Mouse (Mus musculus) kidney, postnatal 0 days (tissue): ENCODE measurements at regions not wholly inside any gene's neighbourhood (a gene's known extent, or its start where the extent isn't known, plus 50 kb on each side); places are given as distances from the start of the nearest gene placed in this dataset.

Experiments
- ATAC-seq: fragments of 200-750 bp; cut with Nextera tagmentation; replicated peaks from 2 replicates; pipeline ENCODE4 v1.8.0; 2017; ENCODE audit warnings: low read depth, moderate number of reproducible peaks, moderate TSS enrichment, moderate library complexity; ENCODE audit not compliant: low FRiP score
- DNase-seq: peaks from one replicate; pipeline ENCODE4 v3.0.0-alpha.2; 2016; ENCODE audit warnings: low spot score
- H3K27ac ChIP-seq: fragments of 300-500 bp; sonication (generic); 2 replicates; pipeline ENCODE4 v1.5.1; 2014; ENCODE audit warnings: mild to moderate bottlenecking
- H3K27me3 ChIP-seq: fragments of 300-500 bp; sonication (generic); 2 replicates; pipeline ENCODE4 v1.6.1; 2014; ENCODE audit warnings: low read length, mixed read lengths; ENCODE audit not compliant: insufficient read depth
- H3K36me3 ChIP-seq: fragments of 300-500 bp; sonication (generic); 2 replicates; pipeline ENCODE4 v1.6.1; 2014; ENCODE audit warnings: low read length, mixed read lengths; ENCODE audit not compliant: insufficient read depth
- H3K4me1 ChIP-seq: fragments of 300-500 bp; sonication (generic); replicated peaks from 2 replicates; pipeline ENCODE4 v1.6.1; 2014; ENCODE audit warnings: antibody characterized with exemption, low read length, mixed read lengths; ENCODE audit not compliant: insufficient read depth
- H3K4me2 ChIP-seq: fragments of 300-500 bp; sonication (generic); 2 replicates; pipeline ENCODE4 v1.6.1; 2014; ENCODE audit warnings: mild to moderate bottlenecking, low read length, moderate library complexity, mixed read lengths
- H3K4me3 ChIP-seq: fragments of 300-500 bp; sonication (generic); replicated peaks from 2 replicates; pipeline ENCODE4 v1.5.1; 2014; ENCODE audit warnings: low read depth, low read length
- H3K9ac ChIP-seq: fragments of 300-500 bp; sonication (generic); 2 replicates; pipeline ENCODE4 v1.6.1; 2014; ENCODE audit warnings: low read depth, low read length
- H3K9me3 ChIP-seq: fragments of 300-500 bp; sonication (generic); replicated peaks from 2 replicates; pipeline ENCODE4 v1.6.1; 2016; ENCODE audit warnings: low read length, inconsistent platforms, mixed read lengths
- CTCF ChIP-seq: IDR thresholded peaks from 2 replicates; pipeline ENCODE4 v1.5.1; 2016; ENCODE audit warnings: antibody characterized with exemption, low read depth, mild to moderate bottlenecking, moderate library complexity
- WGBS: fragments of 180-500 bp; shearing (Covaris S2); extraction: QIAGEN DNeasy Blood & Tissue Kit; methylation state at CpG from one replicate; pipeline ENCODE4 v1.1.7; 2014; 5-methylcytosine and 5-hydroxymethylcytosine counted together

- DNase-seq = no peak
- Histone ChIP-seq H3K9me3 (no peaks in the 10 kb centered on the region), H3K4me2 (no peak overlapping the region), H3K9ac (no peak overlapping the region), H3K4me1 (no peaks in the 10 kb centered on the region), H3K27me3 (no peaks in the 10 kb centered on the region), H3K4me3 (no peak overlapping the region), H3K27ac (no peak overlapping the region), H3K36me3 (no peaks in the 10 kb centered on the region)
- ATAC-seq = no peak
- TF ChIP-seq CTCF = no peak
- 81% methylated on average over 3 of the region's 3 CpGs for WGBS
Measured at GRCm38 (mm10) chr14:61783206-61783605, 175.9 kb downstream of the Kcnrg start.

- H3K4me2 ChIP-seq = no peak overlapping the region
- ATAC-seq (no peak), DNase-seq (no peak)
- no peaks in the 10 kb centered on the region for H3K27me3 ChIP-seq
- no peaks in the 10 kb centered on the region for H3K36me3 ChIP-seq
- H3K9me3 ChIP-seq = no peaks in the 10 kb centered on the region
- H3K9ac ChIP-seq = no peak overlapping the region
- no peak overlapping the region for H3K27ac ChIP-seq
- no peak overlapping the region for H3K4me3 ChIP-seq
- 96% methylated on average over 4 of the region's 4 CpGs for WGBS
- no peaks in the 10 kb centered on the region for H3K4me1 ChIP-seq
- TF ChIP-seq CTCF = peak; percentile 37; the same call in 1 of the 2 replicates
Measured at GRCm38 (mm10) chr14:61784609-61785008, 177.4 kb downstream of the Kcnrg start.

- H3K4me1 ChIP-seq = no peaks in the 10 kb centered on the region
- H3K9me3 ChIP-seq = no peaks in the 10 kb centered on the region
- no peaks in the 10 kb centered on the region for H3K27me3 ChIP-seq
- no peak for TF ChIP-seq CTCF
- H3K9ac ChIP-seq = no peak overlapping the region
- ATAC-seq = no peak
- H3K36me3 ChIP-seq = no peaks in the 10 kb centered on the region
- H3K4me3 ChIP-seq = no peak overlapping the region
- DNase-seq = no peak
- H3K27ac ChIP-seq = no peak overlapping the region
- H3K4me2 ChIP-seq = no peak overlapping the region
Measured at GRCm38 (mm10) chr14:61786031-61786430, 178.8 kb downstream of the Kcnrg start.

GRCm38 (mm10) chr14:61787746-61788145, 180.5 kb downstream of the Kcnrg start:
- H3K4me2 ChIP-seq = no peak overlapping the region
- no peaks in the 10 kb centered on the region for H3K27me3 ChIP-seq
- ATAC-seq = no peak
- no peak for DNase-seq
- H3K9me3 ChIP-seq = no peaks in the 10 kb centered on the region
- H3K4me1 ChIP-seq = no peaks in the 10 kb centered on the region
- WGBS = 56% methylated on average over 4 of the region's 4 CpGs
- TF ChIP-seq CTCF = no peak
- no peak overlapping the region for H3K4me3 ChIP-seq
- H3K36me3 ChIP-seq = no peaks in the 10 kb centered on the region
- H3K27ac ChIP-seq = no peak overlapping the region
- no peak overlapping the region for H3K9ac ChIP-seq

GRCm38 (mm10) chr14:61788998-61789790, 181.9 kb downstream of the Kcnrg start:
- Histone ChIP-seq H3K4me2 (peak overlapping the region; percentile 19; the same call in 1 of the 2 replicates), H3K27me3 (no peaks in the 10 kb centered on the region), H3K9me3 (no peaks in the 10 kb centered on the region), H3K36me3 (no peaks in the 10 kb centered on the region), H3K27ac (no peak overlapping the region), H3K9ac (no peak overlapping the region), H3K4me1 (no peaks in the 10 kb centered on the region), H3K4me3 (no peak overlapping the region)
- no peak for ATAC-seq
- no peak for DNase-seq
- no peak for TF ChIP-seq CTCF
- WGBS = 73% methylated on average over 20 of the region's 20 CpGs

GRCm38 (mm10) chr14:61795976-61796645, 188.9 kb downstream of the Kcnrg start:
- TF ChIP-seq CTCF = no peak
- H3K27ac ChIP-seq = no peak overlapping the region
- 85% methylated on average over 7 of the region's 7 CpGs for WGBS
- DNase-seq (no peak), ATAC-seq (no peak)
- no peaks in the 10 kb centered on the region for H3K36me3 ChIP-seq
- H3K4me3 ChIP-seq = no peak overlapping the region
- H3K9me3 ChIP-seq = no peaks in the 10 kb centered on the region
- no peaks in the 10 kb centered on the region for H3K4me1 ChIP-seq
- no peaks in the 10 kb centered on the region for H3K27me3 ChIP-seq
- no peak overlapping the region for H3K4me2 ChIP-seq
- H3K9ac ChIP-seq = no peak overlapping the region
